20 mouse cellular contexts compared by ENCODE assay signal in the genomic region with DNA sequence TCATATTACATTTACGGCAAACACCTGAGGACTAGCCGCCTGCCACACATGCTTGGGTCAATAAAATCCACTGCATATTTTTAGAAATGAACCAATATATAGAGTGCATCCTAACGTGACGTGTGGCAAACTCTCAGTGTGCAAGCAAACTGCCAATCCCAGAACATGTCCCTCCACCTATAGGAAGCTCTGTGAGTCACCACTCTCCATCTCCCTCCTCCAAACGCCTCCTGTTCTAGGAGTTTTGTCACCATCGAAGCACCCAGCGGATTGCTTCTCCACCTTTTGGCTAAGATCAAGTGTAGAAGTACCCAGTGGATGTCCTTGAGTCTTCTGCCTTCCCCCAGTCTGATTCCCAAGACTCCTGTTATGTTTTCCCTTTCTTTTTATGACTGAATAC.
"Had no signal": no experiment of that assay in that cellular context is flagged by ENCODE, and none has a peak within 500 bp of the region (broad histone marks: within the 10 kb centered on the region; RNA-seq: fewer than 3 reads in every experiment).

No protein-coding gene starts in this region.

- ATAC-seq: forebrain, embryonic 13.5 days; forebrain, embryonic 14.5 days; forebrain, embryonic 15.5 days; forebrain, embryonic 16.5 days; forebrain, postnatal 0 days had no signal

- DNase-seq: cerebellum, adult 8-10 months; cerebellum, adult 9-10 months; cerebellum, postnatal 10 days; cerebellum, postnatal 14 days; cerebellum, postnatal 25 days; cerebellum, postnatal 36 days; embryo, embryonic 11 days; forebrain, postnatal 0 days; gastrocnemius, adult 2 months; gastrocnemius, postnatal 10 days; gastrocnemius, postnatal 14 days; gastrocnemius, postnatal 25 days; gastrocnemius, postnatal 36 days; heart, adult 11 months; heart, adult 18-20 months; heart, adult 2 months had no signal
